Comparison of ENCODE assay signal across 13 mouse cellular contexts in the genomic region with DNA sequence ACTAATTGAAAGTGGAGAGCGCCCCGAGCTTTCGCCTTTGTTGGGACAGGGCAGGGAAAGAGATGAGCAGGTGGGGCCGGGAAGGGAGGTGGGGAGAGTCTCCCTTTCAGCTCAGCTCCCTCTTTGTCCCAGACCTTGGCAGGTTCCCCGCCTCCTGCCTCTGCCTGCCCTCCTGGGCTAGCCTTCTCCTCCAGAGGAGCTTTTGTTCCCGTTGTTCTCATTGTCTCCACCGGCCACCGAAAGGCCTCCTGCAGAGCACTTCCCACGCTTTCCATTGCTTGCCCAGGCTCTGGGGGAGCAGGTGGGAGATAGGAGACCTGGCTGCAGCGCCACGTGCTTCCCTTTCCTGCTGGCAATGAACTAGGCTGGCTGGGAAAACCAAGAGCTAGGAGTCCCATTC. TPM values are rescaled to one million over a fixed set of nuclear protein-coding genes. Genes with fewer than 3 reads are reported as not detected.
A peak's percentile ranks its signal among the peaks of the same experiment; 100 is the strongest.
DNase-seq lines count a peak whose midpoint lies in the region; ATAC-seq and TF ChIP-seq lines count a peak whose summit lies in the region.
"Had no signal": no experiment of that assay in that cellular context is flagged by ENCODE, and none has a peak within 500 bp of the region (broad histone marks: within the 10 kb centered on the region; RNA-seq: fewer than 3 reads in every experiment).

No protein-coding gene starts in this region.

- H3K27ac ChIP-seq in left cerebral cortex, adult 2 months = no peak overlapping the region
- no peak overlapping the region; the same call in 1 of the 2 replicates for H3K27ac ChIP-seq in embryonic facial prominence, embryonic 11.5 days (replicated peaks; ENCODE audit: low read depth, low read length)
- no peak overlapping the region for H3K27ac ChIP-seq in hindbrain, postnatal 0 days

- no peak overlapping the region; the same call in 1 of the 2 replicates for H3K9ac ChIP-seq in embryonic facial prominence, embryonic 11.5 days (replicated peaks; ENCODE audit: low read length)
- no peak overlapping the region for H3K9ac ChIP-seq in hindbrain, postnatal 0 days (replicated peaks; ENCODE audit: low read length)

- 22% methylated on average over 11 of the region's 11 CpGs for WGBS in embryonic facial prominence, embryonic 11.5 days
- 14% methylated on average over 11 of the region's 11 CpGs for WGBS in hindbrain, postnatal 0 days

- no peaks in the 10 kb centered on the region for H3K9me3 ChIP-seq in embryonic facial prominence, embryonic 11.5 days (replicated peaks; ENCODE audit: control insufficient read depth, low read length)
- no peaks in the 10 kb centered on the region for H3K9me3 ChIP-seq in hindbrain, postnatal 0 days (ENCODE audit: low read length)

- TF ChIP-seq CTCF in left cerebral cortex, adult 2 months (IDR thresholded peaks at IDR 0.05) = no peak
- no peak for TF ChIP-seq CTCF in hindbrain, postnatal 0 days (IDR thresholded peaks at IDR 0.05; ENCODE audit: low read depth)

- H3K4me3 ChIP-seq in left cerebral cortex, adult 2 months = no peak overlapping the region
- H3K4me3 ChIP-seq in embryonic facial prominence, embryonic 11.5 days (ENCODE audit: low read depth, low read length) = no peak overlapping the region
- H3K4me3 ChIP-seq in hindbrain, postnatal 0 days (ENCODE audit: low read length) = no peak overlapping the region

- H3K4me2 ChIP-seq in embryonic facial prominence, embryonic 11.5 days (ENCODE audit: low read depth, low read length) = no peak overlapping the region
- 0 out of 2 replicates have a peak overlapping the region, but pooled peaks have one; percentile 16 for H3K4me2 ChIP-seq in hindbrain, postnatal 0 days (ENCODE audit: low read depth, low read length)

- H3K27me3 ChIP-seq in embryonic facial prominence, embryonic 11.5 days (ENCODE audit: control insufficient read depth, insufficient read depth, low read length) = no peaks in the 10 kb centered on the region
- no peaks in the 10 kb centered on the region for H3K27me3 ChIP-seq in hindbrain, postnatal 0 days (ENCODE audit: insufficient read depth, low read length)

- no peaks in the 10 kb centered on the region for H3K4me1 ChIP-seq in embryonic facial prominence, embryonic 11.5 days (ENCODE audit: control insufficient read depth, insufficient read depth, low read length)
- peaks cover 8% of the 10 kb centered on the region for H3K4me1 ChIP-seq in hindbrain, postnatal 0 days (ENCODE audit: insufficient read depth, low read length)

- intact Hi-C loops in left cerebral cortex, postnatal 4 days (cut with DNase I) = no loop called here
- intact Hi-C loops in left cerebral cortex, adult 2 months (cut with DNase I) = no loop called here

- H3K36me3 ChIP-seq in embryonic facial prominence, embryonic 11.5 days (replicated peaks; ENCODE audit: control insufficient read depth, insufficient read depth, low read depth, low read length) = peaks cover 9% of the 10 kb centered on the region
- peaks cover 27% of the 10 kb centered on the region for H3K36me3 ChIP-seq in hindbrain, postnatal 0 days (ENCODE audit: insufficient read depth, low read length)

- ATAC-seq in embryonic facial prominence, embryonic 11.5 days (replicated peaks; ENCODE audit: insufficient number of reproducible peaks, low FRiP score, low TSS enrichment, low read depth) = peak; percentile 62
- ATAC-seq in hindbrain, postnatal 0 days = peak; percentile 44; the same call in 1 of the 2 replicates
- ATAC-seq: inflammation-experienced regulatory T-cells, adult 6 months had no signal

- peak; percentile 36 for DNase-seq in left cerebral cortex, postnatal 4 days
- no peak for DNase-seq in left cerebral cortex, adult 2 months (ENCODE audit: extremely low spot score in 1 of 2, low spot score in 2 of 2)
- DNase-seq in embryonic facial prominence, embryonic 11.5 days (ENCODE audit: low spot score) = peak; percentile 58
- no peak for DNase-seq in hindbrain, postnatal 0 days (ENCODE audit: low spot score)
- DNase-seq in retina, embryonic 14.5 days (ENCODE audit: low spot score) = peak; percentile 60
- DNase-seq in yolk sac, embryonic 10.5 days (ENCODE audit: low spot score) = no peak
- no peak for DNase-seq in spleen, postnatal 14 days (ENCODE audit: low spot score in 2 of 2)
- DNase-seq in cerebellum, adult 8-10 months = no peak
- DNase-seq: gastrocnemius, postnatal 10 days had no signal

RNA-seq across cellular contexts. Expression of a gene that starts 18.7 kb away (rescaled TPM):
- total RNA-seq in left cerebral cortex, postnatal 4 days (2021) = not detected
- not detected for total RNA-seq in left cerebral cortex, adult 2 months (2021)
- polyA plus RNA-seq in embryonic facial prominence, embryonic 11.5 days (2014; fragmentation: Nextera tagmentation; extraction: Ambion mirVana) = 2.2 and 2.6 TPM in 2 replicates
- total RNA-seq in hindbrain, postnatal 0 days (2014; rRNA removed) = not detected in 2 replicates
- 1.0 and 1.7 TPM in 2 replicates for polyA plus RNA-seq in hindbrain, postnatal 0 days (2015; fragmentation: Nextera tagmentation; extraction: Ambion mirVana)
- total RNA-seq: gastrocnemius, postnatal 10 days; layer of hippocampus, adult 18-20 months; liver, adult 2 months had no signal
- polyA plus RNA-seq: cortical plate, adult 2 months; inflammation-experienced regulatory T-cells, adult 6 months; liver, adult 2 months had no signal

RNA-seq across cellular contexts. Expression of a gene that starts 38.8 kb away (rescaled TPM):
- total RNA-seq in left cerebral cortex, postnatal 4 days (2021) = 10 to 100 TPM; 66.1 to 70.3 TPM
- total RNA-seq in left cerebral cortex, adult 2 months (2021) = 10 to 100 TPM; 57.3 to 58.1 TPM
- polyA plus RNA-seq in embryonic facial prominence, embryonic 11.5 days (2014; fragmentation: Nextera tagmentation; extraction: Ambion mirVana) = 33.4 and 38.5 TPM in 2 replicates
- 69.6 and 74.4 TPM in 2 replicates for total RNA-seq in hindbrain, postnatal 0 days (2014; rRNA removed)
- polyA plus RNA-seq in hindbrain, postnatal 0 days (2015; fragmentation: Nextera tagmentation; extraction: Ambion mirVana) = 133 and 135 TPM in 2 replicates

RNA-seq across cellular contexts. Expression of a gene that starts 49.2 kb away (rescaled TPM):
- total RNA-seq in left cerebral cortex, postnatal 4 days (2021) = under 1 TPM in 1 of 2 experiments, not detected in 1; 0.24 TPM
- total RNA-seq in left cerebral cortex, adult 2 months (2021) = 1 to 10 TPM; 1.6 to 2.4 TPM
- polyA plus RNA-seq in embryonic facial prominence, embryonic 11.5 days (2014; fragmentation: Nextera tagmentation; extraction: Ambion mirVana) = 0.49 and 0.52 TPM in 2 replicates
- total RNA-seq in hindbrain, postnatal 0 days (2014; rRNA removed) = 0.25 TPM in 1 of 2 replicates, not detected in the other
- polyA plus RNA-seq in hindbrain, postnatal 0 days (2015; fragmentation: Nextera tagmentation; extraction: Ambion mirVana) = 0.42 and 0.70 TPM in 2 replicates

RNA-seq across cellular contexts. Expression of a gene that starts 49.8 kb away (rescaled TPM):
- total RNA-seq in left cerebral cortex, postnatal 4 days (2021) = 100 to 1,000 TPM; 147 to 152 TPM
- total RNA-seq in left cerebral cortex, adult 2 months (2021) = 100 to 1,000 TPM; 123 to 132 TPM
- 257 and 261 TPM in 2 replicates for polyA plus RNA-seq in embryonic facial prominence, embryonic 11.5 days (2014; fragmentation: Nextera tagmentation; extraction: Ambion mirVana)
- total RNA-seq in hindbrain, postnatal 0 days (2014; rRNA removed) = 240 and 253 TPM in 2 replicates
- 201 and 204 TPM in 2 replicates for polyA plus RNA-seq in hindbrain, postnatal 0 days (2015; fragmentation: Nextera tagmentation; extraction: Ambion mirVana)

Comparison
In these comparisons a context has a peak if more than half of its experiments do, and no peak if none do; other contexts are left out.
1. DNase-seq: peak in left cerebral cortex, postnatal 4 days (single experiment), embryonic facial prominence, embryonic 11.5 days (single experiment) and retina, embryonic 14.5 days (single experiment); none in left cerebral cortex, adult 2 months (0 of 2), hindbrain, postnatal 0 days (single experiment), yolk sac, embryonic 10.5 days (single experiment), spleen, postnatal 14 days (0 of 2) and cerebellum, adult 8-10 months (single experiment).